Mouse (Mus musculus): ENCODE measurements at regions not wholly inside any gene's neighbourhood (a gene's known extent, or its start where the extent isn't known, plus 50 kb on each side); places are given as distances from the start of the nearest gene placed in this dataset.

- no peak for DNase-seq (ENCODE audit: low spot score)
Observed at GRCm38 (mm10) chr16:9113801-9114200, 283.9 kb downstream of the 1810013L24Rik start.

GRCm38 (mm10) chr16:9115548-9115947 lies 285.6 kb downstream of the 1810013L24Rik start:
- DNase-seq (ENCODE audit: low spot score), result no peak

GRCm38 (mm10) chr16:9121581-9121980 lies 291.7 kb downstream of the 1810013L24Rik start:
- no peak for DNase-seq (ENCODE audit: low spot score)

GRCm38 (mm10) chr16:9132113-9132512 lies 302.2 kb downstream of the 1810013L24Rik start:
- no peak for DNase-seq (ENCODE audit: low spot score)

- no peak for DNase-seq (ENCODE audit: low spot score)
Observed at GRCm38 (mm10) chr16:9132778-9133177, 302.9 kb downstream of the 1810013L24Rik start.

GRCm38 (mm10) chr16:9135377-9135776 lies 305.5 kb downstream of the 1810013L24Rik start:
- DNase-seq (ENCODE audit: low spot score), result no peak

GRCm38 (mm10) chr16:9138552-9139224 lies 308.8 kb downstream of the 1810013L24Rik start:
- no peak for DNase-seq (ENCODE audit: low spot score)

GRCm38 (mm10) chr16:9139405-9139804 lies 309.5 kb downstream of the 1810013L24Rik start:
- DNase-seq (ENCODE audit: low spot score), result no peak

GRCm38 (mm10) chr16:9149209-9150135 lies 319.6 kb downstream of the 1810013L24Rik start:
- DNase-seq (ENCODE audit: low spot score), result no peak

- no peak for DNase-seq (ENCODE audit: low spot score)
Observed at GRCm38 (mm10) chr16:9151936-9152335, 322.0 kb downstream of the 1810013L24Rik start.

- no peak for DNase-seq (ENCODE audit: low spot score)
Observed at GRCm38 (mm10) chr16:9153501-9153900, 323.6 kb downstream of the 1810013L24Rik start.

GRCm38 (mm10) chr16:9165763-9166310 lies 335.9 kb downstream of the 1810013L24Rik start:
- DNase-seq (ENCODE audit: low spot score), result no peak

- DNase-seq (ENCODE audit: low spot score), result no peak
Observed at GRCm38 (mm10) chr16:9176402-9176801, 346.5 kb downstream of the 1810013L24Rik start.

GRCm38 (mm10) chr16:9195821-9196220 lies 365.9 kb downstream of the 1810013L24Rik start:
- DNase-seq (ENCODE audit: low spot score), result no peak

- no peak for DNase-seq (ENCODE audit: low spot score)
Observed at GRCm38 (mm10) chr16:9198903-9199532, 369.1 kb downstream of the 1810013L24Rik start.

- no peak for DNase-seq (ENCODE audit: low spot score)
Observed at GRCm38 (mm10) chr16:9208602-9209001, 378.7 kb downstream of the 1810013L24Rik start.

GRCm38 (mm10) chr16:9211485-9211884 lies 381.6 kb downstream of the 1810013L24Rik start:
- no peak for DNase-seq (ENCODE audit: low spot score)

GRCm38 (mm10) chr16:9215131-9215530 lies 385.2 kb downstream of the 1810013L24Rik start:
- no peak for DNase-seq (ENCODE audit: low spot score)

- no peak for DNase-seq (ENCODE audit: low spot score)
Observed at GRCm38 (mm10) chr16:9217361-9217760, 387.5 kb downstream of the 1810013L24Rik start.

- no peak for DNase-seq (ENCODE audit: low spot score)
Observed at GRCm38 (mm10) chr16:9230178-9230577, 400.3 kb downstream of the 1810013L24Rik start.

GRCm38 (mm10) chr16:9242099-9242498 lies 412.2 kb downstream of the 1810013L24Rik start:
- no peak for DNase-seq (ENCODE audit: low spot score)

GRCm38 (mm10) chr16:9247198-9247597 lies 417.3 kb downstream of the 1810013L24Rik start:
- no peak for DNase-seq (ENCODE audit: low spot score)
